Mouse (Mus musculus): ENCODE results near the gene Gas2l2. TPM values are rescaled to one million over a fixed set of nuclear protein-coding genes. Genes with fewer than 3 reads are reported as not detected.

Gas2l2 gene
- polyA plus RNA-seq, 1 experiment from 2014 or later, result not detected

DNA sequence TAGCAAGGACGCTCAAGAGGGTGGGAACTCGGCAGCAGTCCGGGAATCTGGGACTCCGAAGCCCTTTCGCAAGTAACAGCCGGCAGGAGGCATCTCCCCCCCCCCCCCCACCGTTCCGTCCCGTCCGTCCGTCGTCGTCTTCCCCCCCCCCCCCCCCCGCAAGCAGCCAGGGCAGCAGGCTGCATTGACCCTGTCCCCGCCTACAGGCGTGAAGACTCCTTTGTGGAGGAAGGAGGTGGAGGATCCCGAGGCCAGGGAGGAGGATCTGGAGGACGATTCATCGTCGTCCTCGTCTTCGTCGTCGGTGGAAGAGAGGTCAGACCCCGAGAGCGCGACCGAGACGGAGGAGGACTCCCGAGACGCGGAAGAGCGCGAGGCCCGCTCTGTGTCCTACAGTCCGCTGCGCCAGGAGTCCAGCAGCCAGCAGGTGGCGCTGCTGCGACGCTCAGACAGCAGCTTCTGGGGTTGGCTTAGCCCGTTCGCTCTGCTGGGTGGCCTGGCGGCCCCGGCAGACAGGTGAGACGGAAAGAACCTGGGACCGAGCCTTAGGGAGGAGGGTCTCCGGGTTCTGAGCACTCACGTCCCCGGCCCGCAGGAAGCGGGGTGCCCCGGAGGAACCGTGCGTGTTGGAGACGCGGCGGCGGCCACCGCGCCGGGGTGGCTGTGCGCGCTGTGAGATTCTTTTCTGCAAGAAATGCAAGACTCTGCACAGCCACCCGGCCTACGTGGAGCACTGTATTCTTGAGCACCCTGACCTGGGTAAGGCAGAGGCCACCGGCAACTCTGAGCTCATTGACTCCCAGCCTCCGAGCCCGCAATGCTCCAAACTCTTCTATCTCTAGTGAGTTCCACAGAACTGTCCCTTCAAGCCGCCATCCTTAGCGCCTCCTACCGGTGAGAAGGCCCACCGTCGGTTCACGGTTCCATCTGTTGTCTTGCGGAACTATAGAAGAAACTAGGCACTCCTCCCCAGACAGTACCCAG is 11.1 kb upstream of the Gas2l2 start:
- Histone ChIP-seq H3K27ac (replicated peaks) (peak overlapping the region; percentile 83), H3K27me3 (replicated peaks; ENCODE audit: low read depth, poor library complexity, severe bottlenecking) (peaks cover 65% of the 10 kb centered on the region)
- under 1% methylated on average over 71 of the region's 75 CpGs for WGBS

DNA sequence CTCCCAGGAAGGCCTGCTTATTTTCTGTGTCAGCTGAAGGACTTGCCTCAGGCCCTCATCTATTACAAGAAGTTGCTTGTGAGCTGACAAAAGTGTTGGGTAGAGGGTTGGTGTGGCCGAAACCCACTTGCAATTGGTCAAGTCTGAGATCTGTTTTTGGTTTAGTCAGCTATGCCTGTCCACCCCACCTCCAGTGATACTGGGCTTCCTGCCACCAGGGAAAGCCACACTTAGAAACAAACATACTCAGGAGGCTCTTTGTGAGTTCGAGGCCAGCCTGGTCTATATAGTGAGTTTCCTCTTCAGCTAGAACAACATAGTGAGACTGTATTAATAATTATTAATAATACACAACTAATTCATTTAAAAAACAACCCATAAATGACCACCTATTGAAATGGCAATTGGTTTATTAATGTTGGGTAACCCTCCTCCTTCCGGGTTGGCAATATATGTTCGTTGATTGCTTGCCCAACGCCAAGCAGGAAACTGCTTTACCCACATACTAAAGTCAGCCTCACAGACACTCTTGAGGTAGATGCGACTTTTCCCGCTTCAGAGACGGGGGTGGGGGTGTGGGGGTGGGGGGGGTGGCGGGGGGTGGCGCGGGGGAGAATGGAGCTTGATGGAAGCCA is 10.3 kb upstream of the Gas2l2 start:
- peaks cover 59% of the 10 kb centered on the region for H3K27me3 ChIP-seq (replicated peaks; ENCODE audit: low read depth, poor library complexity, severe bottlenecking)
- no peak for DNase-seq (ENCODE audit: low spot score)
- peaks cover 36% of the 10 kb centered on the region for H3K4me1 ChIP-seq
- WGBS, result 31% methylated on average over 11 of the region's 11 CpGs
- H3K27ac ChIP-seq (replicated peaks), result peak overlapping the region; percentile 83; the same call in 1 of the 2 replicates
- no peaks in the 10 kb centered on the region for H3K36me3 ChIP-seq (replicated peaks)
- no peaks in the 10 kb centered on the region for H3K9me3 ChIP-seq
- peak overlapping the region; percentile 72 for H3K4me3 ChIP-seq

More for the DNA sequence above, 11.1 kb upstream of the Gas2l2 start:
- DNase-seq (ENCODE audit: low spot score), result peak; percentile 90
- H3K4me3 ChIP-seq, result peak overlapping the region; percentile 72
- peaks cover 41% of the 10 kb centered on the region for H3K4me1 ChIP-seq
- no peaks in the 10 kb centered on the region for H3K9me3 ChIP-seq
- no peaks in the 10 kb centered on the region for H3K36me3 ChIP-seq (replicated peaks)

DNA sequence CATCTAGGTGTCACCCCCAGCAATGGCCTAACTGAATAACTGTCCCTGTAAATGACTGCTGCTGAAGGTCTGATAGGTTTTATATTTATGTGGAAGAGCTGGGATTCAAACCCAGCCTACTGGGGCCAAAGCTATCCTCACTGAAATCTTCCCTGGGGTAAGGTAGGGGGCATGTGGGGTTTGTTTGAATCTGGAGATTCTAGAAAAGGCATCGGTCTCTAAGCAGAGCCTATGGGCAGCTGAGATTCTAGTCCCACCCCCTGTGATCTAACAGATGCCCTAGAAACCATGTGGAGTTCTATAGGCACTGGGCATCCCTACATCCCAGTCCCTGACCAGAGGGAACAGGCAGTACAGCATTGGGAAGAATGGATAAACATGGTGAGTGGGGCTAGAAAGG is 8.1 kb upstream of the Gas2l2 start, which contains the start of gene 1700020L24Rik:
Gene 1700020L24Rik (plus strand): TSS at position 301 of the 400 bp plus-strand sequence.
- Histone ChIP-seq H3K36me3 (replicated peaks) (no peaks in the 10 kb centered on the region), H3K4me1 (peaks cover 16% of the 10 kb centered on the region), H3K9me3 (no peaks in the 10 kb centered on the region), H3K27ac (replicated peaks) (no peak within 1 kb of the TSS), H3K27me3 (replicated peaks; ENCODE audit: low read depth, poor library complexity, severe bottlenecking) (peaks cover 39% of the 10 kb centered on the region), H3K4me3 (no peak within 1 kb of the TSS)
- DNase-seq (ENCODE audit: low spot score), result no peak
- 95% methylated on average over 1 of the region's 1 CpGs for WGBS

DNA sequence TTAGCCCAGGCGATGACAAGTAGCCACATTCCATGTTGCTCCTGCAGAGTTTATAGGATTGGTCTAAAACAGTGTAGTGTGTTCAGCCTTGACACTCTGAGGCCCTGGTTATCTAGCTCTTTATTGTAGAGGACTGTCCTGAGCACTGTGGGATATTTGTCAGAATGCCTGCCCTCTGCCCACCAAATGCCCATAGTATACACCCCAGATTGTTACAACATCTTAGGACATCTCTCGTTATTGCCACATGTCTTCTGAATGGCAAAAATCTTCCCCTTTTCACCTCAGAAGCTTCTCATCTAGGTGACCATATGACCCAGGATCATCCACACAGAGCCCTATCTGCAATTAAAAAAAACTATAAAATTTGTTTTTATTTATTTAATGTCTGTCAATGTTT is 3.3 kb upstream of the Gas2l2 start:
- H3K4me1 ChIP-seq, result peaks cover 10% of the 10 kb centered on the region
- no peaks in the 10 kb centered on the region for H3K36me3 ChIP-seq (replicated peaks)
- 75% methylated on average over 2 of the region's 2 CpGs for WGBS
- no peak overlapping the region for H3K27ac ChIP-seq (replicated peaks)
- no peak for DNase-seq (ENCODE audit: low spot score)
- H3K4me3 ChIP-seq, result no peak overlapping the region
- H3K9me3 ChIP-seq, result no peaks in the 10 kb centered on the region
- H3K27me3 ChIP-seq (replicated peaks; ENCODE audit: low read depth, poor library complexity, severe bottlenecking), result peaks cover 39% of the 10 kb centered on the region

DNA sequence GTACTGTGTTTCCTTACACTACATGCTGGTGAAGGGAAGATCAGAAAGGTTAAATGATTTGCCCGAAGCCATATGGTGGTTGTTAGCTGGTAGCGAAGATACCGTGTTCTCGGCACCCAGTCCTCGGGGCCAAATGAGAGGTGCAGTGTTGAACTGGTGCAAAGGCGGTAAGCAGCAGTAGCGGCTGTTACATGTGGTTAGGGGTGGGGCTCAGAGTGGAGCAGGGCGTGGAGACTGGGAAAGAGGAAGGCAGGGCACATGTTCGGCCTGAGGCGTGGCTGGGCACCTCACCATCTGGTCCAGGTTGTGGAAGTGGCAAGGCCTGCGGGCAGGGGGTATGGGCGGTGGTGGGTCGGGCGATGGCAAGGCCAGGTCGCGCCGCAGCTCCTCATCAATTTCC is 2.3 kb downstream of the Gas2l2 start:
- Histone ChIP-seq H3K9me3 (no peaks in the 10 kb centered on the region), H3K4me1 (peaks cover 16% of the 10 kb centered on the region), H3K36me3 (replicated peaks) (no peaks in the 10 kb centered on the region), H3K27ac (replicated peaks) (no peak overlapping the region), H3K27me3 (replicated peaks; ENCODE audit: low read depth, poor library complexity, severe bottlenecking) (peaks cover 54% of the 10 kb centered on the region), H3K4me3 (no peak overlapping the region; the same call in 1 of the 2 replicates)
- WGBS, result 41% methylated on average over 17 of the region's 17 CpGs
- DNase-seq (ENCODE audit: low spot score), result no peak

DNA sequence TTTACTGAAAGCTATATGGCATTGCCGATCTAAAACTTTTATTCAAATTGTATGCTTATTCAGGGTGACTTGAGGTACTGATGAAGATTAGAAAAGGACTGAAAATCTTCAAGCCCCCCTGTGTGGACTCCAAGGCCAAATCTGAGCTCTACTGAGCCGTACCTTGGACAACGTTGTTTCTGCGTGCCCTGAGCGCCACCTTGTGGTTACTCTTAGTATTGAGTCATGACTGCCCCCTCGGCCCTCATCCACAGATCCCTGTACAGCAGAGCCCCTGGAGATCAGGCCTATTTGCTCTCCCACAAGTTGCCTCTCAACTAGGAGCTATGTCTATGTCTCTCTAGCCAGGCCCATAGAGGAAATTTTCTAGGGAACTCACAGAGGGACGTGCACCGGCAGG is 4.6 kb downstream of the Gas2l2 start:
- Histone ChIP-seq H3K4me3 (no peak overlapping the region), H3K27me3 (replicated peaks; ENCODE audit: low read depth, poor library complexity, severe bottlenecking) (peaks cover 70% of the 10 kb centered on the region), H3K9me3 (no peaks in the 10 kb centered on the region), H3K4me1 (peaks cover 14% of the 10 kb centered on the region), H3K27ac (replicated peaks) (no peak overlapping the region), H3K36me3 (replicated peaks) (no peaks in the 10 kb centered on the region)
- peak; percentile 81 for DNase-seq (ENCODE audit: low spot score)
- WGBS, result 7% methylated on average over 8 of the region's 8 CpGs

DNA sequence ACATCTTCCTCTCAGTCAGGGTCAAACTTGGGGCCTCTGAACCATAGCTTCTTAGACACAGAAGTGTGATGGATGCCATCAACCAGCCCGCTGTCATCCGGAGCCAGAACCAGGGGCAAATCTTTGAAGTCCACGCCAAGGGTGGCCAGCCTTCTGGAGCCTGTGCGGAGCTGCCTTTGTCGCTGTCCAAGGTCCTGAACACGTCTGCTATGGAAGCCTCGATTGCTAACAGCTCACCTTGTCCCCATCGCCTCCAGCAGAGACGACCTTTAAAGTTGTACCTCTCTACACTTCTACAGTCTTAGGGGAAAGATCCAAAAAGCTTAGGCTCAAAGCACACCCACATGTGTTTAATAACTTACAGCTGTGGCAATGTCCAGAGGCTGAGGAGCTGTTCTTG is 8.0 kb downstream of the Gas2l2 start:
- DNase-seq (ENCODE audit: low spot score), result peak; percentile 82
- H3K9me3 ChIP-seq, result no peaks in the 10 kb centered on the region
- H3K4me3 ChIP-seq, result no peak overlapping the region
- H3K4me1 ChIP-seq, result peaks cover 7% of the 10 kb centered on the region
- H3K27me3 ChIP-seq (replicated peaks; ENCODE audit: low read depth, poor library complexity, severe bottlenecking), result peaks cover 69% of the 10 kb centered on the region
- 3% methylated on average over 9 of the region's 9 CpGs for WGBS
- H3K36me3 ChIP-seq (replicated peaks), result no peaks in the 10 kb centered on the region
- no peak overlapping the region for H3K27ac ChIP-seq (replicated peaks)

DNA sequence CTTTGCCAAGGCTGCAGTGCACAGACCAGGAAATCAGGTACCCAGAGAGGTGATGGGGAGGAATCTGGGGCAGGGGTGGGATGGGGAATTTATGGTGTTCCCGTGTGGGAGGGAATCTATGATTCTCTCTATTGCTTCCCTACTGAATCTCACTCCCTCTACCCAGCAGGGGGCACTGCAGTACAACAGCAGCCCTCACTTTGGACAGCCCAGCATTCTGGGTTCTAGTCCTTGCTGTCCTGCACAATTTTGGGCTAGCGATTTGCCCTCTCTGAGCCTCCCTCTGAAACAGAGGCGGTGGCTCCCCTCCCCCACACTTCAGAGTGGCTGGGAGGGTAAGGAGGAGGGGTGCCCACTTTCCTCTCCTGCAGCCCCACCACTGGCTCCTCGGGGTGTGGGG is 8.9 kb downstream of the Gas2l2 start:
- H3K9me3 ChIP-seq, result no peaks in the 10 kb centered on the region
- 42% methylated on average over 4 of the region's 4 CpGs for WGBS
- H3K36me3 ChIP-seq (replicated peaks), result no peaks in the 10 kb centered on the region
- H3K4me3 ChIP-seq, result no peak overlapping the region
- no peak for DNase-seq (ENCODE audit: low spot score)
- peaks cover 59% of the 10 kb centered on the region for H3K27me3 ChIP-seq (replicated peaks; ENCODE audit: low read depth, poor library complexity, severe bottlenecking)
- peaks cover 7% of the 10 kb centered on the region for H3K4me1 ChIP-seq
- H3K27ac ChIP-seq (replicated peaks), result no peak overlapping the region

DNA sequence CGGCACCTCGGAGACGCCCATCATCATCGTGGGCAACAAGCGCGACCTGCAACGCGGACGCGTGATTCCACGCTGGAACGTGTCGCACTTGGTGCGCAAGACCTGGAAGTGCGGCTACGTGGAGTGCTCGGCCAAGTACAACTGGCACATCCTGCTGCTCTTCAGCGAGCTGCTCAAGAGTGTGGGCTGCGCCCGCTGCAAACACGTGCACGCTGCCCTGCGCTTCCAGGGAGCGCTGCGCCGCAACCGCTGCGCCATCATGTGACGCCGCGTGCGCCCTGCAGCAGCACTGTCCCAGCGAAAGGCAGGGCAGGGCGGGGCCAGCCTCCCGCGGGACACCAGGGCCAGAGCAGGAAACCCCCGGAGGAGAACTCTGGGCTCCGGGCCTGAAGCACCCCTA is 10.7 kb downstream of the Gas2l2 start:
- Histone ChIP-seq H3K4me1 (peaks cover 7% of the 10 kb centered on the region), H3K4me3 (peak overlapping the region; percentile 31; the same call in 1 of the 2 replicates), H3K27ac (replicated peaks) (no peak overlapping the region), H3K9me3 (no peaks in the 10 kb centered on the region), H3K27me3 (replicated peaks; ENCODE audit: low read depth, poor library complexity, severe bottlenecking) (peaks cover 57% of the 10 kb centered on the region), H3K36me3 (replicated peaks) (no peaks in the 10 kb centered on the region)
- WGBS, result 6% methylated on average over 38 of the region's 38 CpGs
- DNase-seq (ENCODE audit: low spot score), result peak; percentile 52

DNA sequence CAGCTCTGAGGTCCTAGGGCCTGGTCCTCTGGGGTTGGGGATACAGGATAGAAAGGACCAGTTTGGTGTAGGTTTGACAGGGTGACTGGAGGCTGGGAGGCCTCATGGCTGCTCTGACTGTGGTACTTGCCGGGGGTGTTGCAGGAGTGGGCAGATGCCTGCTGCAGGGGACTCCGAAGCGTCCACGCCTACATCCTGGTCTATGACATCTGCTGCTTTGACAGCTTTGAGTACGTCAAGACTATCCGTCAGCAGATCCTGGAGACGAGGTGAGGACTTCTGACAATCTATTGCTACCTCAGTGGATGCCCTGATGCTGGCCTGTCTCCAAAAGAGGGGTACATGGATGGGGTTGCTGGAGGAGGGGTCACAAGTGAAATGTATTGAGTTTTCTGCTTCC is 11.5 kb downstream of the Gas2l2 start:
- WGBS, result 78% methylated on average over 7 of the region's 7 CpGs
- H3K9me3 ChIP-seq, result no peaks in the 10 kb centered on the region

DNA sequence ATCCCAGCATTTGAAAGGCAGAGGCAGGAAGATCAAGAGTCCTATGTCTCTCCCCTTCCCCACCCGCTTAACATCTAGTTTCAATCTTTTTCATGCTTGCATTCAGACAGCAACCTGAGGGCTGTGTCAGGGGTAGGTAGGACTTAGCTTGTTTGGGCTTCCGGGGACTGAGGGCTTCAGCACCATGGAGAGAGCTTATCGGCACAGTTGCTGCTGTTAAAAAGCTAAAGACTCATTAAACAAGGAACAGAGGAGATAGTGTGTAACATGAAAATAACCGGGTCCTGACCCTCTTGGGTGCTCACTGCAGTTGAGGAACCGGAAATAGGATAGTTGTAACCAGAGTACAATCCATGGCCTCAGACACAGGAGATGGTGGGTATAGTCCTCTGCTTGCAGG is 12.2 kb downstream of the Gas2l2 start:
- Histone ChIP-seq H3K4me3 (no peak overlapping the region), H3K4me1 (peaks cover 7% of the 10 kb centered on the region), H3K9me3 (no peaks in the 10 kb centered on the region), H3K36me3 (replicated peaks) (no peaks in the 10 kb centered on the region), H3K27ac (replicated peaks) (no peak overlapping the region), H3K27me3 (replicated peaks; ENCODE audit: low read depth, poor library complexity, severe bottlenecking) (peaks cover 67% of the 10 kb centered on the region)
- 11% methylated on average over 5 of the region's 5 CpGs for WGBS
- DNase-seq (ENCODE audit: low spot score), result peak; percentile 78

More for the DNA sequence above, 11.5 kb downstream of the Gas2l2 start:
- no peaks in the 10 kb centered on the region for H3K36me3 ChIP-seq (replicated peaks)
- H3K27ac ChIP-seq (replicated peaks), result no peak overlapping the region
- no peak overlapping the region for H3K4me3 ChIP-seq
- H3K4me1 ChIP-seq, result peaks cover 7% of the 10 kb centered on the region
- no peak for DNase-seq (ENCODE audit: low spot score)
- H3K27me3 ChIP-seq (replicated peaks; ENCODE audit: low read depth, poor library complexity, severe bottlenecking), result peaks cover 61% of the 10 kb centered on the region

DNA sequence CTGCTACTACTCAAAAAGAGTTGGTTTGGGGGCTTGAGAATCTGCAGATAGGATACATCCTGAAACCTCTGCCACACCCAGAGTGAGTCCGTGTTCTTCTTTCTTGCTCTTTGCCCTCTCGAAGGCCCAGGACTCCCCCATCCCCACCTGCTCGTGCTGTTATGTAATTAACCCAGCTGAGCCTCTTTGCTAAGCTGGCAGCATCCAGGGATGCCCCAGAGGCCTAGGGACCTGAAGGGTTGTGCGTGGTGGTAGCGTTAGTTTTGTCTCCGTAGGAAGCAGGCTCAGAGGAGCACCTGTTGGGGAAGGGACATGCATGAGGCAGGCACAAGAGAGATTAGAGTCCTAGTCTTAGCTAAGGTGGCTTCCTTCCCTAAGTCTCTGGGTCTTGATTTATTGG is 18.7 kb downstream of the Gas2l2 start:
- H3K27me3 ChIP-seq (replicated peaks; ENCODE audit: low read depth, poor library complexity, severe bottlenecking), result peaks cover 40% of the 10 kb centered on the region
- no peaks in the 10 kb centered on the region for H3K9me3 ChIP-seq
- 35% methylated on average over 6 of the region's 6 CpGs for WGBS
- peak overlapping the region; percentile 85; the same call in 1 of the 2 replicates for H3K27ac ChIP-seq (replicated peaks)
- peak overlapping the region; percentile 87 for H3K4me3 ChIP-seq
- no peak for DNase-seq (ENCODE audit: low spot score)
- H3K36me3 ChIP-seq (replicated peaks), result no peaks in the 10 kb centered on the region
- H3K4me1 ChIP-seq, result peaks cover 25% of the 10 kb centered on the region

Data from embryonic facial prominence, embryonic 10.5 days (tissue).